Mouse (Mus musculus): ENCODE measurements around the gene Erlec1.

Erlec1 gene

DNA sequence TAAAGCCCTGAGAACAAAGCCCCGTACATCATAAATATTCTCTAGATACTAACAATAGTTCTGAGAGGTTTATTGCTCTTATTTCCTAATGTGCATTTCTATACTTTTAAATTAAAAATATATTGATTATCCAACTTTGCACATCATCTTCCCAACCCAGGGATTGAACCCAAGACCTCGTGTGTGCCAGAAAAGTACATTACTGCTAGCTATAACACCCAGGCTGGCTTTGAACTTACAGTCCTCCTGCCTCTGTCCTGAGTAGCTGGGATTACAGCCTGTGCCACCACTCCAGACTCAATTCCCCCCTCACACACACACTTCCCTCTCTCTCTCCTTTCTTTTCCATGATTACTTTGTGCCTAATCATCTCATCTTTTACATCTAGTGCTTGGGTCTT, 66.0 kb downstream of the Erlec1 start:
- in situ Hi-C loops (cut with MboI; ENCODE audit: low pct_unique_long_range_greater_than_20kb in 1 of 2, low sequenced_read_pairs in 2 of 2, unreplicated experiment in 1 of 2), result loop anchor here in 1 of 2 experiments (25.0 kb wide), 1 partner anchor 226 kb away; no protein-coding TSS in a partner anchor

DNA sequence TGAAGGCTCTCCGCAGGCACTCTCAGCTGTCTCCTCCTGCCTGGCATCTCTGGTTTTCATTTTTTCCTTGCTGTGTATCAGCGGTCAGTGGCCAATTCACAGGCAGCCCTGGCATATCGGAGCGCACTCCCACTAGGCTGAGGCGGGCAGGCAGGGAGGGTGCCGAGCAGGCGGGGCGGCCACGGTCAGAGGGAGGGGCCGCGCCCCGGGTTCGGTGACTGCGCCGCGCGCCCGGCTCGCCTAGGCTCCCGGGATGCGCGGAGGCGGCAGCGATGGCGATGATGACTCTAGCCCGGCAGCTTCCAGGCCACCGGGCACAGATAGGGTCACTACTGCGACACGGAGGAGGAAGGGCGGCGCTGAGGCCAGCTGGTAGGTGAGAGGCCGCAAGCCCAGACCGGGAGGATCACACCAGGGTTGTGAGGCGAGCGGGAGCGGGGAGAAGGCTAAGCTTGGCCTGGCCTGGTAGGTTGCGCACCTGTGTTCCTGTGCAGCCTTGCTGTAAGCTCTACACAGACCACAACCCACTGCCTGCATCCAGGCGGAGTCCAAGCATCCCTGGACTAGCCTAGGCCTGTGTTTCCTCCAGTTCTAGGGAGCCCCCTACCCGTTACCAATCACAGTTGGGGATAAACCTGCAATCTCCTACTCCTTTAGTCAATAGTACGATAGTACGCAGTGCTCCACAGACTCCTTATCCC, 68.8 kb downstream of the Erlec1 start, which contains the start of the genes Gpr75 and Asb3:
Gene Gpr75 (plus strand): TSS at position 188 of the 701 bp plus-strand sequence.
Gene Asb3 (plus strand): TSS at position 246 of the 701 bp plus-strand sequence.
- in situ Hi-C loops (cut with MboI; ENCODE audit: low pct_unique_long_range_greater_than_20kb in 1 of 2, low sequenced_read_pairs in 2 of 2, unreplicated experiment in 1 of 2), result loop anchor here in 1 of 2 experiments (25.0 kb wide), 1 partner anchor 223 kb away; no protein-coding TSS in a partner anchor

All from mouse embryonic stem cell (cell line).